Mouse (Mus musculus) lung, postnatal 0 days (tissue): ENCODE measurements around the gene Fmnl1. TPM values are rescaled to one million over a fixed set of nuclear protein-coding genes. Genes with fewer than 3 reads are reported as not detected.

Experiments used
- ATAC-seq: fragments of 200-750 bp; cut with Nextera tagmentation; 2 replicates; pipeline ENCODE4 v1.8.0; 2017; ENCODE audit warnings: moderate library complexity
- DNase-seq: peaks from one replicate; pipeline ENCODE4 v3.0.0-alpha.2; 2016; ENCODE audit warnings: low spot score
- H3K27ac ChIP-seq: fragments of 300-500 bp; sonication (generic); 2 replicates; pipeline ENCODE4 v1.5.1; 2014; ENCODE audit warnings: antibody characterized with exemption, mild to moderate bottlenecking, low read length, mixed read lengths
- H3K27me3 ChIP-seq: fragments of 300-500 bp; sonication (generic); replicated peaks from 2 replicates; pipeline ENCODE4 v1.6.1; 2014; ENCODE audit warnings: low read length, mixed read lengths; ENCODE audit not compliant: insufficient read depth
- H3K36me3 ChIP-seq: fragments of 300-500 bp; sonication (generic); 2 replicates; pipeline ENCODE4 v1.6.1; 2014; ENCODE audit warnings: low read length, mixed read lengths; ENCODE audit not compliant: insufficient read depth
- H3K4me1 ChIP-seq: fragments of 300-500 bp; sonication (generic); 2 replicates; pipeline ENCODE4 v1.6.1; 2014; ENCODE audit warnings: antibody characterized with exemption, low read depth, low read length, mixed read lengths; ENCODE audit not compliant: insufficient read depth
- H3K4me2 ChIP-seq: fragments of 300-500 bp; sonication (generic); replicated peaks from 2 replicates; pipeline ENCODE4 v1.6.1; 2014; ENCODE audit warnings: low read depth, mild to moderate bottlenecking, low read length, moderate library complexity, mixed read lengths
- H3K4me3 ChIP-seq: fragments of 300-500 bp; sonication (generic); 2 replicates; pipeline ENCODE4 v1.5.1; 2014; ENCODE audit warnings: low read depth, low read length
- H3K9ac ChIP-seq: fragments of 300-500 bp; sonication (generic); replicated peaks from 2 replicates; pipeline ENCODE4 v1.6.1; 2014; ENCODE audit warnings: low read depth, mild to moderate bottlenecking
- H3K9me3 ChIP-seq: fragments of 300-500 bp; sonication (generic); 2 replicates; pipeline ENCODE4 v1.6.1; 2016; ENCODE audit warnings: low read length, mixed read lengths
- CTCF ChIP-seq: IDR thresholded peaks from 2 replicates; pipeline ENCODE4 v1.5.1; 2016; ENCODE audit warnings: antibody characterized with exemption, mild to moderate bottlenecking
- EP300 ChIP-seq: IDR thresholded peaks from 2 replicates; pipeline ENCODE4 v1.6.1; 2016; ENCODE audit warnings: antibody characterized with exemption, mild to moderate bottlenecking, control low read depth
- WGBS: fragments of 180-500 bp; shearing (Covaris S2); extraction: QIAGEN DNeasy Blood & Tissue Kit; methylation state at CpG from one replicate; pipeline ENCODE4 v1.1.7; 2014; 5-methylcytosine and 5-hydroxymethylcytosine counted together
- polyA plus RNA-seq: library from polyadenylated mRNA; unstranded; fragments of >200 nt; fragmentation: Nextera tagmentation; extraction: Ambion mirVana; gene quantifications from 2 replicates; pipeline ENCODE4 v1.2.1, GENCODE M21; 2015

The Fmnl1 gene
- polyA plus RNA-seq, 1 experiment from 2014 or later = 4.1 TPM

GRCm38 (mm10) chr11:103177815-103178485 lies 7.0 kb downstream of the Fmnl1 start:
- H3K4me1 ChIP-seq = no peaks in the 10 kb centered on the region
- TF ChIP-seq CTCF (no peak), EP300 (no peak)
- peak; percentile 47 for ATAC-seq
- H3K4me2 ChIP-seq = no peak overlapping the region
- no peaks in the 10 kb centered on the region for H3K36me3 ChIP-seq
- peak; percentile 47 for DNase-seq
- WGBS = 74% methylated on average over 15 of the region's 15 CpGs
- no peak overlapping the region for H3K9ac ChIP-seq
- H3K4me3 ChIP-seq = no peak overlapping the region
- H3K27ac ChIP-seq = no peak overlapping the region
- H3K27me3 ChIP-seq = no peaks in the 10 kb centered on the region
- H3K9me3 ChIP-seq = no peaks in the 10 kb centered on the region

- H3K36me3 ChIP-seq = no peaks in the 10 kb centered on the region
- no peak for ATAC-seq
- H3K4me1 ChIP-seq = no peaks in the 10 kb centered on the region
- H3K9ac ChIP-seq = no peak overlapping the region
- no peaks in the 10 kb centered on the region for H3K9me3 ChIP-seq
- H3K4me3 ChIP-seq = no peak overlapping the region
- WGBS = 82% methylated on average over 8 of the region's 8 CpGs
- no peaks in the 10 kb centered on the region for H3K27me3 ChIP-seq
- DNase-seq = no peak
- TF ChIP-seq EP300 (no peak), CTCF (no peak)
- H3K27ac ChIP-seq = no peak overlapping the region
- no peak overlapping the region for H3K4me2 ChIP-seq
These were observed 7.8 kb downstream of the Fmnl1 start for GRCm38 (mm10) chr11:103178748-103179147.

- ATAC-seq (no peak), DNase-seq (no peak)
- WGBS = 70% methylated on average over 1 of the region's 1 CpGs
- H3K36me3 ChIP-seq = no peaks in the 10 kb centered on the region
- no peak overlapping the region for H3K4me3 ChIP-seq
- TF ChIP-seq EP300 = no peak
- no peak for TF ChIP-seq CTCF
- H3K9ac ChIP-seq = no peak overlapping the region
- H3K4me2 ChIP-seq = no peak overlapping the region
- no peaks in the 10 kb centered on the region for H3K9me3 ChIP-seq
- H3K27ac ChIP-seq = no peak overlapping the region
- H3K27me3 ChIP-seq = no peaks in the 10 kb centered on the region
- no peaks in the 10 kb centered on the region for H3K4me1 ChIP-seq
These were observed 9.5 kb downstream of the Fmnl1 start for GRCm38 (mm10) chr11:103180426-103180825.

GRCm38 (mm10) chr11:103181349-103181748 lies 10.4 kb downstream of the Fmnl1 start:
- TF ChIP-seq EP300 (no peak), CTCF (no peak)
- H3K4me1 ChIP-seq = no peaks in the 10 kb centered on the region
- no peaks in the 10 kb centered on the region for H3K36me3 ChIP-seq
- no peaks in the 10 kb centered on the region for H3K27me3 ChIP-seq
- DNase-seq = no peak
- ATAC-seq = no peak
- no peak overlapping the region for H3K27ac ChIP-seq
- H3K4me3 ChIP-seq = no peak overlapping the region
- 61% methylated on average over 9 of the region's 9 CpGs for WGBS
- no peak overlapping the region for H3K4me2 ChIP-seq
- H3K9me3 ChIP-seq = no peaks in the 10 kb centered on the region
- no peak overlapping the region for H3K9ac ChIP-seq

DNA sequence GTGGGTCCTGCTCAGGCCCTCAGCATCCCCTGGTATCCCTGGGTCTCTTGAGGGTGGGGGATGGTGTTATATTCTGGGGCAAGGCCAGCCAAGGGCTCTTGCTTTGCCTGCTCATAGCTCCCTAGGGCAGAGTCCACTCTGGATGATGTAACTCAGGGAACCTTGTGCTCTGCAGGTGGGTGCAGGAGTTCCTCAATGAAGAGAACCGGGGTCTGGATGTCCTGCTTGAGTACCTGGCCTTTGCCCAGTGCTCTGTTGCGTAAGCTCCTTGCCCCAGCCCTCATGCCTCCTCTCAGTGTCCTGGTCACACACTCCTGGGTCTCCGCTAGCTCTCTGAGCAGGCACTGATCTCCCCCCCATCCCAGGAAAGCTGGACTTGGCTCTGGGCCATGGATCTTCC lies 11.0 kb downstream of the Fmnl1 start:
- ATAC-seq = no peak
- no peak for DNase-seq
- WGBS = 69% methylated on average over 3 of the region's 3 CpGs
- Histone ChIP-seq H3K36me3 (no peaks in the 10 kb centered on the region), H3K4me3 (no peak overlapping the region), H3K9me3 (no peaks in the 10 kb centered on the region), H3K4me2 (no peak overlapping the region), H3K27ac (no peak overlapping the region), H3K9ac (no peak overlapping the region), H3K4me1 (no peaks in the 10 kb centered on the region), H3K27me3 (no peaks in the 10 kb centered on the region)
- no peak for TF ChIP-seq CTCF
- no peak for TF ChIP-seq EP300

GRCm38 (mm10) chr11:103184891-103185290 lies 14.0 kb downstream of the Fmnl1 start:
- Histone ChIP-seq H3K4me3 (no peak overlapping the region), H3K9ac (no peak overlapping the region), H3K4me1 (no peaks in the 10 kb centered on the region), H3K9me3 (no peaks in the 10 kb centered on the region), H3K27me3 (no peaks in the 10 kb centered on the region), H3K4me2 (no peak overlapping the region), H3K27ac (no peak overlapping the region), H3K36me3 (no peaks in the 10 kb centered on the region)
- ATAC-seq (no peak), DNase-seq (peak; percentile 55)
- TF ChIP-seq EP300 (no peak), CTCF (peak; percentile 80)
- 40% methylated on average over 2 of the region's 2 CpGs for WGBS
